Mouse (Mus musculus): ENCODE results near the gene Col27a1. TPM values are rescaled to one million over a fixed set of nuclear protein-coding genes. Genes with fewer than 3 reads are reported as not detected.

The Col27a1 gene
- polyA plus RNA-seq, 1 experiment from 2014 or later: 1.5 TPM

DNA sequence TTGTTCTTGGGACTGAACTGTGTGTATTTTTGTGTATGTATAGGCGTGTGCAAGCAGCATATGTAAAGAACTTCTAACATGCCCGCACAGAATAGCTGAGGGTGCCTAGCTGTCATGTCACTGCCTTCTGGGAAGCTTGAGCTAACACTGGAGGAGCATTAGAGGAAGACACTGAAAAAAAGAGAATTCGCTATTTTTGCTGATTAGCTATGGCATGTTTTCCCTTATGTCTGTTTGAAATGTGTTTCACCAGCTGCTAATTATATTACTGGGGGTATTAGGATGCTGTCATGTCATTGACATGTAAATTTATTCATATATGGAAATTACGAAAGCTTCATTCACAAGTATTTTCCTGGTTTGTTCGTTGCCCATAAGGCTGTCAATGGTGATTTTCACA lies 24.9 kb downstream of the Col27a1 start:
- no peak overlapping the region for H3K9ac ChIP-seq
- H3K27me3 ChIP-seq: no peaks in the 10 kb centered on the region
- no peaks in the 10 kb centered on the region for H3K9me3 ChIP-seq (replicated peaks)
- H3K4me3 ChIP-seq (replicated peaks): no peak overlapping the region
- DNase-seq (no peak), ATAC-seq (ENCODE audit: low read depth) (no peak)
- no peak overlapping the region for H3K27ac ChIP-seq
- no peaks in the 10 kb centered on the region; the same call in 1 of the 2 replicates for H3K36me3 ChIP-seq
- 71% methylated on average over 5 of the region's 5 CpGs for WGBS (ENCODE audit: insufficient replicate concordance)
- peaks cover 28% of the 10 kb centered on the region for H3K4me1 ChIP-seq (replicated peaks)
- no peak overlapping the region for H3K4me2 ChIP-seq

DNA sequence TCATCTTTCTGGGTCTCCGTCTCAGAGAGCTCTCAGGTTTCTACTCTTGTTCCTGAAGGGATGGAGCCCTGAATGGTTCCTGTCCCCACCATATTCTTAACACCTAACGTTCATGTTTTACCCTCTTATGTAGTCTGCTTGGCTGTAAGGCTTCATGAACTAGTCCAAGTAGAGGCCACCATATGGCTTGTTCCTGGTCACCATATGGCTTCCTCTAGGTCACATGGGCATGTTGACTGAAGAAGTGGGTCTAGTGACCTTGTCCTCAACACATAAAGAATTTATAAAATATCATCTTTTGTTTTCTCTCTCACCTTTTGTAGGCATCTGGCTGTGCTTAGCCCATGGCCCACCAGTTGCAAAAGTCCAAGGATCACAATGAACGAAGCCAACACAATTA lies 27.2 kb downstream of the Col27a1 start:
- no peak overlapping the region for H3K9ac ChIP-seq
- H3K4me1 ChIP-seq (replicated peaks): peaks cover 9% of the 10 kb centered on the region
- H3K27me3 ChIP-seq: no peaks in the 10 kb centered on the region
- 65% methylated on average over 3 of the region's 3 CpGs for WGBS (ENCODE audit: insufficient replicate concordance)
- no peak overlapping the region for H3K27ac ChIP-seq
- no peaks in the 10 kb centered on the region for H3K9me3 ChIP-seq (replicated peaks)
- no peak overlapping the region for H3K4me2 ChIP-seq
- H3K4me3 ChIP-seq (replicated peaks): no peak overlapping the region
- ATAC-seq (ENCODE audit: low read depth) (no peak), DNase-seq (no peak)
- no peaks in the 10 kb centered on the region; the same call in 1 of the 2 replicates for H3K36me3 ChIP-seq

DNA sequence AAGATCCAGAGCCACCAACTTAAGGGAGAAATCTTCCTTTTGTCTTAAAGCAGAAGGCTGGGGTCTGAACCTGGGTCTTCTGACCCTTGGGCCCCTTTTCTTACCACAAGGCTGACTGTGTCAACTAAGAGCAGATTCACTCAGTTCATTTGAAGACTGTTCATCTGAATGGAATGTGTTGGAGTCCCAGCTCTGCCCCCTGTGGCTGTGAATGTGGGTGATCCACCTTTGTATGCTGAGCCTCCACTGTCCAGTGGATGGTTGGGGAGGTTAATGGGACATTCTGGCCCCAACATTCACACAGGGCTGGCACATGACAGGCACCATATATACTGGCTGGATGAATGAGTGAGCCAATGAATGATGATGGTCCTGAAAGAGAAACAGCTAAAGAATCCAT lies 34.2 kb downstream of the Col27a1 start:
- Histone ChIP-seq H3K27ac (no peak overlapping the region), H3K9ac (no peak overlapping the region), H3K27me3 (no peaks in the 10 kb centered on the region), H3K4me1 (replicated peaks) (no peaks in the 10 kb centered on the region), H3K9me3 (replicated peaks) (no peaks in the 10 kb centered on the region), H3K4me3 (replicated peaks) (no peak overlapping the region), H3K4me2 (no peak overlapping the region), H3K36me3 (no peaks in the 10 kb centered on the region)
- ATAC-seq (ENCODE audit: low read depth) (no peak), DNase-seq (no peak)

DNA sequence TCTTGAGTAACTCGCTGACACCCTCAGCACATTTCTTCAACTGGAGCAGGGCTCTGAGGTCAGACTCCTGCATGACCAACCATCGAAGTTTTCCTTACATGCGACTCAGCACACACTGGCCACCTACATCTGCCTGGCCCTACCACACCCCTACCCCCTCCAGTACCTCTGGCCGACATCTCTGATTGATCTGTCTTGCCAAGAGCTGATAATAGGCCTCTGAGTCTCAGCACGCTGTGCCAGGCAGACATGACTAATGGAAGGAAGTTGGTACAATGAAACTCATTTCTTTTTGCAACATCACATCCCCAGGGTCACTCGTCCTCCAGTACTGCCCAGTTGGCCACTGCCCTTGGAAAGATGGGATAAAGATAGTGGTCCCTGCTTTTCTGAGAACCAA lies 35.1 kb downstream of the Col27a1 start:
- H3K36me3 ChIP-seq: no peaks in the 10 kb centered on the region
- H3K4me2 ChIP-seq: no peak overlapping the region
- no peak overlapping the region for H3K9ac ChIP-seq
- ATAC-seq (ENCODE audit: low read depth): no peak
- H3K4me3 ChIP-seq (replicated peaks): no peak overlapping the region
- no peaks in the 10 kb centered on the region for H3K27me3 ChIP-seq
- H3K4me1 ChIP-seq (replicated peaks): no peaks in the 10 kb centered on the region
- H3K9me3 ChIP-seq (replicated peaks): no peaks in the 10 kb centered on the region
- H3K27ac ChIP-seq: no peak overlapping the region
- WGBS (ENCODE audit: insufficient replicate concordance): 45% methylated on average over 6 of the region's 6 CpGs
- DNase-seq: no peak

DNA sequence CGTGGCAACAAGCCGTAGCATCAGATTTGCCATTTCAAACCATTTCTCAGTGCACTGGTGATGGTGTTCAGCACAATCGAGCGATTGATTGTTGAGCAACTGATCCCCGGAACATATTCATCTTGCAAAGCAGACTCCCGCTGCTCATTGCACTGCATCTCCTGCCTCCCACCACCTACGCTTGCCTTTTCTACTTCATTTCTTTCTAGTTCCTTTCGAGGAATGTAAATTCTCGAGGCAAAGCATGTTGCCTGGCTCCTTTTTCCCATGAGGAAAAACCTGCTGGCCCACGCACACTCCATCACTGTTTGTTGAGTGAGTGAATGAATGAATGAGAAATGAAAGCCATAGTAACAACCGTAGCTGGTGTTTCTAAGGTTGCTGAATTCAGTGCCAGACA lies 38.0 kb downstream of the Col27a1 start:
- ATAC-seq (ENCODE audit: low read depth) (no peak), DNase-seq (no peak)
- Histone ChIP-seq H3K4me2 (no peak overlapping the region), H3K9me3 (replicated peaks) (no peaks in the 10 kb centered on the region), H3K27ac (no peak overlapping the region), H3K4me3 (replicated peaks) (no peak overlapping the region), H3K4me1 (replicated peaks) (no peaks in the 10 kb centered on the region), H3K27me3 (no peaks in the 10 kb centered on the region), H3K36me3 (no peaks in the 10 kb centered on the region), H3K9ac (no peak overlapping the region)
- WGBS (ENCODE audit: insufficient replicate concordance): 73% methylated on average over 11 of the region's 11 CpGs

DNA sequence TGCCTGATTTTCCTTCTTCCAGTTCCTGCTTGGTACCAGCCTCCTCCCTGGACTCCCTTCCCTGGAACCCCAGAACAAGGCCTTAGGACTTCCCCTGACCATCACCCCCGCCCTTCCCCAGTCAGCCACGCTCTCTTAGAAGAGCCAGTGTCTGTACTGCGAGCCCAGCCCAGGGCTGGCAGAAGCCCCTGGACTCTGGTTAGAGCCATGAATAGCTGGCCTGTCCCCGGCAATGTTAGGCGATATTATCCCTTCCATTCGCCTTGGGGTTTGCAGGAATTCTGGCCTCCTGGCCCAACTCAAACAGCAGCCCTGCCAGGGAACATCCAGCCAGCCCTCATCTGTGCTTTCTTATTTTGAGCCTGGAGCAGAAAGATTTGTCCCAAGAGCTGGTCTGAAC lies 39.9 kb downstream of the Col27a1 start:
- Histone ChIP-seq H3K27me3 (no peaks in the 10 kb centered on the region), H3K9me3 (replicated peaks) (no peaks in the 10 kb centered on the region), H3K36me3 (0 out of 2 replicates have a peak, but pooled peaks cover 3% of the 10 kb centered on the region), H3K4me3 (replicated peaks) (no peak overlapping the region), H3K4me2 (no peak overlapping the region), H3K27ac (no peak overlapping the region), H3K4me1 (replicated peaks) (no peaks in the 10 kb centered on the region), H3K9ac (no peak overlapping the region)
- ATAC-seq (ENCODE audit: low read depth): no peak
- WGBS (ENCODE audit: insufficient replicate concordance): 62% methylated on average over 6 of the region's 6 CpGs
- DNase-seq: no peak

DNA sequence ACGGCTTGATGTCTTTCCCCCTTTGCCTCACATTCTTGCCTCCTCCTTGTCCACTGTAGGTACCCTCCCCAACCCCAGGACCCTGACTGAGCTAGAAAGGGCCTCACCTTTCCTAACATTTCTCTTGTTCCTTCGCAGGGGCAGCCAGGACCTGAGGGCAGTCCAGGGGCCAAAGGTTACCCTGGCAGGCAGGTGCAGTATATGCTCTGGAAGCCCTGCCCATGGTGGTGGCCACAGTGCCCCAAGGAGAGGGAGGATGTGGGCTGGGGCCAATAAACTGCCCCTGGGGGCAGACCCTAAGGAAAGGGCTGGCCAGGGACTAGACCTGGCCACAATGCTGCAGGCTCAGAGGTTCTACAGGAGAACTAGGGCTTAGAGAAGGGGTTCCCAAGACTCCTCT lies 40.3 kb downstream of the Col27a1 start:
- no peaks in the 10 kb centered on the region for H3K27me3 ChIP-seq
- ATAC-seq (ENCODE audit: low read depth): no peak
- no peak overlapping the region for H3K27ac ChIP-seq
- H3K9ac ChIP-seq: no peak overlapping the region
- H3K9me3 ChIP-seq (replicated peaks): no peaks in the 10 kb centered on the region
- no peak overlapping the region for H3K4me3 ChIP-seq (replicated peaks)
- no peak overlapping the region for H3K4me2 ChIP-seq
- H3K36me3 ChIP-seq: 0 out of 2 replicates have a peak, but pooled peaks cover 3% of the 10 kb centered on the region
- WGBS (ENCODE audit: insufficient replicate concordance): 47% methylated on average over 2 of the region's 2 CpGs
- no peaks in the 10 kb centered on the region for H3K4me1 ChIP-seq (replicated peaks)
- DNase-seq: no peak

DNA sequence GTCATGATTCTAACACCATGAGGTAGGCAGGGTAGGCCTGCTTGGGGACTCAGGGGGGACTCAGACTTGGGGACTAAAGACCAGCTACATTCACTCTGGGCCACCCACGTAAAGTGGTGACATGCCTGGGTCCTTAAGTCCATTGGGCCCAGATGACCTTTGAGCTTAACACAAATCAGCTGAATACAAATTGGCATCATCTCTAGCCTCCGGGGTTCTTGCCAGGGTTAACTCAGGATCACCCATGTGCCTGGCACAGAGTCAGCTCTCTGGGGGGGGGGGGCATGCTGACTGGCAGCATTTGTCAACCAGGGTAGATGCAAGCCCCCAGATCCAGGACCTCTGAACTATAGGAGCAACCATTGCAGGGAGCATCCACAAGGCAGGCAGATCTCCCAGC lies 42.6 kb downstream of the Col27a1 start:
- H3K4me3 ChIP-seq (replicated peaks): no peak overlapping the region
- no peak for ATAC-seq (ENCODE audit: low read depth)
- H3K9me3 ChIP-seq (replicated peaks): no peaks in the 10 kb centered on the region
- no peak for DNase-seq
- 0 out of 2 replicates have a peak, but pooled peaks cover 3% of the 10 kb centered on the region for H3K36me3 ChIP-seq
- H3K27me3 ChIP-seq: no peaks in the 10 kb centered on the region
- no peak overlapping the region for H3K9ac ChIP-seq
- no peak overlapping the region for H3K27ac ChIP-seq
- WGBS (ENCODE audit: insufficient replicate concordance): 71% methylated on average over 2 of the region's 2 CpGs
- no peaks in the 10 kb centered on the region for H3K4me1 ChIP-seq (replicated peaks)
- no peak overlapping the region for H3K4me2 ChIP-seq

DNA sequence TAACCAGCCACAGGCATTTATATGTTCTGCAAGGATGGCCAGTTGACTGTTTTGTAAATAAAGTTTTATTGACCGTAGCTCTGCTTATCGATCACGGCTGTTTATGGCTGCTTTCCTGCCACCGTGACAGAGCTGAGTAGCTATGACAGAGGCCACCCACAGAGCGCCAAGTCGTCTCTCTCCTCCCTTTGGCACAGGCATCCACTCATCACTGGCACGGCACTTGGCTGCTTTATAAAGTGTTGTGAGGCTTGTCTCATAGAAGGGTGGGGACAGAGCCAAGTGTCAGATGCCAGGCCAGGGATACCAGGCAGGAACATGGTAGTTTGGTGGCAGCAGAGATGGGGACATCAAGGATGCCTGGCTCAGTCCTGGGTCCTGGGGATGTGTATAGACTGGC lies 43.5 kb downstream of the Col27a1 start:
- ATAC-seq (ENCODE audit: low read depth) (no peak), DNase-seq (no peak)
- Histone ChIP-seq H3K4me3 (replicated peaks) (no peak overlapping the region), H3K9me3 (replicated peaks) (no peaks in the 10 kb centered on the region), H3K27ac (no peak overlapping the region), H3K36me3 (0 out of 2 replicates have a peak, but pooled peaks cover 3% of the 10 kb centered on the region), H3K4me1 (replicated peaks) (no peaks in the 10 kb centered on the region), H3K9ac (no peak overlapping the region), H3K27me3 (no peaks in the 10 kb centered on the region), H3K4me2 (no peak overlapping the region)
- WGBS (ENCODE audit: insufficient replicate concordance): 72% methylated on average over 7 of the region's 7 CpGs

DNA sequence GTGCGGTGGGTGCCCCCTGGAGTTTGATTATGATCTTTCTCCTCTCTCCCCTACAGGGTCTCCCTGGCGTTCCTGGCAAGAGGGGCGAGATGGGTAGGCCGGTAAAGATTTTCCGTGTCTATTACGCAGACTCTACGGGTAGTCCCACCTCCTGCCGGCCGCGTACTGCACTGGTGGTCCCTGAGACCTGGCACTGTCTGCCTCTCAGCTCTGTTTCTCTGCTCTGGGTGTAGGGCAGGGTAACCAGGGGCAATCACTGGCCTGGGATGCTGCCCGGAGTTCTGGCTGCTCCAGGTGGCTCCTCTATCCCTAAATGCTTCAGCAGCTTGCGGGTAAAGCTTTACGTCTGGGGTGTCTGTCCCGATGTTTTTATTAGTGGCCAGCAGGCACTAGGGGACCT lies 44.3 kb downstream of the Col27a1 start:
- H3K9me3 ChIP-seq (replicated peaks): no peaks in the 10 kb centered on the region
- H3K27ac ChIP-seq: no peak overlapping the region
- 0 out of 2 replicates have a peak, but pooled peaks cover 3% of the 10 kb centered on the region for H3K36me3 ChIP-seq
- H3K4me3 ChIP-seq (replicated peaks): no peak overlapping the region
- DNase-seq (no peak), ATAC-seq (ENCODE audit: low read depth) (no peak)
- H3K4me1 ChIP-seq (replicated peaks): no peaks in the 10 kb centered on the region
- WGBS (ENCODE audit: insufficient replicate concordance): 78% methylated on average over 14 of the region's 14 CpGs
- H3K4me2 ChIP-seq: no peak overlapping the region
- H3K27me3 ChIP-seq: no peaks in the 10 kb centered on the region
- no peak overlapping the region for H3K9ac ChIP-seq

DNA sequence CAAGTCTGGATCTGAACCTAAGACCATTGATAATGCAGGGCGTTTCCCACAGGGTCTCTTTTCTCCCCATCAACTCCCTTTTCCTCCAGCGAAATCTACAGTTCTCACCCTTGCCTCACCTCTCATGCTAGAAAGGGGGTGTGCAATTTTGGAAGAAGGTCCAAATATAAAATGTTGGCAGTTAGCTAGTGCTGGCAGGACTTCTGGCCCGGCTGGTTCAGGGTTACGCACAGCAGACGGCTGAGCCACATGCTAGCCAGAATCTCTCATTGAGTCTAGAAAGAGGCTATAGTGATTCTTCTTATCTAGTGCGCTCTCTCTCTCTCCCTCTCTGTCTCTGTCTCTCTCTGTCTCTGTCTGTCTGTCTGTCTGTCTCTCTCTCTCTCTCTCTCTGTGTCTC lies 45.3 kb downstream of the Col27a1 start:
- Histone ChIP-seq H3K27ac (no peak overlapping the region), H3K27me3 (no peaks in the 10 kb centered on the region), H3K9me3 (replicated peaks) (no peaks in the 10 kb centered on the region), H3K4me2 (no peak overlapping the region), H3K4me3 (replicated peaks) (no peak overlapping the region), H3K4me1 (replicated peaks) (no peaks in the 10 kb centered on the region), H3K36me3 (0 out of 2 replicates have a peak, but pooled peaks cover 3% of the 10 kb centered on the region), H3K9ac (no peak overlapping the region)
- 65% methylated on average over 6 of the region's 6 CpGs for WGBS (ENCODE audit: insufficient replicate concordance)
- DNase-seq (no peak), ATAC-seq (ENCODE audit: low read depth) (no peak)

DNA sequence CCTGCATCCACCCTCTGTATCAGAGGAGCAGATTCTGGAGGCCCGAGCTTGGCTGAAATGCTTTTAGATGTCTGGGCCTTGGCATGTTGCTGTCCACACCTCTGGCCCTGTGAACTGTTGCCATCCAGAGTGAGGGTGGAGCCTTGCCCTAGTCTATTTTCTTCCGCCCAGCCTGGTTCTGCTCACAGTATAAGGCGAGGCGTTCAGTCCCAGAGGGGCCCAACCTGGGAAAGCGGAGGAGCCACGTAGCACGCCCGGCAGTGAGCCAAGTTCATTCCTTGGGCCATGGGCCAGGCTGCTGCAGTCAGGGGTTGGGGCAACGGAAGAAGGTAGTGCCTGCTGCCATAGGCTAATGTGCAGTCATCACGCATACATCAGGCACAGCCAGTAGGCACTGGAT lies 46.7 kb downstream of the Col27a1 start:
- no peak overlapping the region for H3K9ac ChIP-seq
- H3K4me2 ChIP-seq: no peak overlapping the region
- WGBS (ENCODE audit: insufficient replicate concordance): 70% methylated on average over 10 of the region's 10 CpGs
- H3K27me3 ChIP-seq: no peaks in the 10 kb centered on the region
- no peak for DNase-seq
- no peaks in the 10 kb centered on the region for H3K4me1 ChIP-seq (replicated peaks)
- H3K4me3 ChIP-seq (replicated peaks): no peak overlapping the region
- ATAC-seq (ENCODE audit: low read depth): no peak
- no peak overlapping the region for H3K27ac ChIP-seq
- no peaks in the 10 kb centered on the region for H3K9me3 ChIP-seq (replicated peaks)
- H3K36me3 ChIP-seq: 0 out of 2 replicates have a peak, but pooled peaks cover 3% of the 10 kb centered on the region

Data from liver, embryonic 13.5 days (tissue).